Mouse (Mus musculus) heart, postnatal 36 days (tissue): ENCODE measurements around the gene Myh3. TPM values are rescaled to one million over a fixed set of nuclear protein-coding genes. Genes with fewer than 3 reads are reported as not detected.

Experiments used
- DNase-seq, 2 experiments: peaks; one replicate each; pipeline ENCODE4 v3.0.0; 2021 to 2022
- intact Hi-C: fragments of 180-260 bp; cut with DNase I; formaldehyde crosslinking; loops from one replicate; pipeline ENCODE4 v1.15.1; 2025
- total RNA-seq, 2 experiments: library from RNA; stranded (reverse); gene quantifications; 2 replicates each; pipeline ENCODE4 v1.2.3; 2021

The Myh3 gene
- not detected for total RNA-seq

- no peak for DNase-seq
- intact Hi-C loops = no loop called here
These were observed at the start of gene Myh3 for GRCm38 (mm10) chr11:67078000-67078399. Myh3 (plus strand) TSS chr11:67078300.

GRCm38 (mm10) chr11:67030904-67031602 lies 47.0 kb upstream of the Myh3 start:
- DNase-seq = no peak
- intact Hi-C loops = no loop called here

DNA sequence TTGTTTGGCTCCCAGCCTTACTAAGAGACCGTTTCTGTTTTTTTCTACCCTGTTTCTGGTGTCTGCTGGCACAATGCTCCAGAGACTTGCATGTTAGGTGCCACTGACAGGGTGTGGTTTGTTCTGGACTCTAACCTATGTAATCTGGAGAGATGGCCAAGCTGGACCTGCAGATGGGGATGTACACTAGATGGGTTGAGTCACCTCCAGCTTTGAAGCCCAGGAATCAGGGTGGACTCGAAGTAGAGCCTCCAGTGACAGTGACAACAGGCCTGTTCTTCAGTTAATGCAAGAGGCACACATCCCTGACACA lies 46.5 kb upstream of the Myh3 start:
- intact Hi-C loops = no loop called here

DNA sequence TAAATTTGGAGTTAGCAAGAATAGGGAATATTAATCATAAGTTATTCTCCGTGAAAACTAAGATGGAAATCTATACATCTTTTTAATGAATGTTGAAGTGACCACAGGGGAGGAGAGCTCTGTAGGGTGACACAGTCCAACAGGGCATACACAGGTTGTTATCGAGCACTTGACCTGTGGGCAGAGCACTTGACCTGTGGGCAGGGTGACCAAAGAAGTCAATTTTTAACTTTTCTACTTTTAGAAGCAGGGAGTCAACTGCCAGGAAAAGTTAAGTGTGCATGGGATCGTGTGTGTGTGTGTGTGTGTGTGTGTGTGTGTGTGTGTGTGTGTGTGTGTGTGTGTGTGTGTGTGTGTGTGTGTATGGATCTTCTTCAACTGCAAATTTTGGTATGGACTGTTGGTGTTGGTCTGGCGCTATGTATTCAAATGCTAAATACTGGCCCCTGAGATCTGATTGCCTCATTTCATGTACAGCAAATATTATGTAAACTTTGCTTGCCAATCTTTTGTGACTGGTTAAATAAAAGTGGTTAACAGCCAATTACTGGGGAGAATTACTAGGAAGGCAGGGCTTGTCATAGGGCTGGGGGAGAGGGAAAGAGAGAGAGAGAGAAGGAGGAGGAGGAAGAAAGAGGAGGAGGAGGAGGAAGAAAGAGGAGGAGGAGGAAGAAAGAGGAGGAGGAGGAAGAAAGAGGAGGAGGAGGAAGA lies 43.2 kb upstream of the Myh3 start:
- no peak for DNase-seq
- intact Hi-C loops = no loop called here

More for the DNA sequence above, 46.5 kb upstream of the Myh3 start:
- no peak for DNase-seq

GRCm38 (mm10) chr11:67036229-67036628 lies 41.9 kb upstream of the Myh3 start:
- intact Hi-C loops = no loop called here
- no peak for DNase-seq

- no peak for DNase-seq
- intact Hi-C loops = no loop called here
These were observed 41.2 kb upstream of the Myh3 start for GRCm38 (mm10) chr11:67036892-67037291.

DNA sequence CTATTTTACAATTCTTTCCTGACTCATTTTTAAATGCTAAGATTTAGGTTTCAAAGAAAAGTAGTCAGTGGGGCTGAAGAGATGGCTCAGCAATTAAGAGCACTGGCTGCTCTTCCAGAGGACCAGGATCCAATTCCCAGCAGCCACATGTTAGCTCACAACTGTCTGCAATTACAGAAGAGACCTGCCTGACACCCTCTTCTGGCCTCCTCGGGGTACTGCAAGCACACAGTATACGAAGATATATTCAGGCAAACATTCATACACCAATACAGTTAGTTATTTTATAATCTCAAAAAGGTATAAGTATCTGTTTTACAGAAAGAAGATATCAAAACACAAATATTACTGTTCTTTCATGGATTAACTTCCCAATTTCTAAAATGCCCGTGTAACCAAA lies 38.3 kb upstream of the Myh3 start:
- DNase-seq = no peak
- intact Hi-C loops = no loop called here

GRCm38 (mm10) chr11:67040483-67040882 lies 37.6 kb upstream of the Myh3 start:
- intact Hi-C loops = no loop called here
- DNase-seq = no peak

- intact Hi-C loops = no loop called here
These were observed 35.1 kb upstream of the Myh3 start for GRCm38 (mm10) chr11:67043007-67043406.

DNA sequence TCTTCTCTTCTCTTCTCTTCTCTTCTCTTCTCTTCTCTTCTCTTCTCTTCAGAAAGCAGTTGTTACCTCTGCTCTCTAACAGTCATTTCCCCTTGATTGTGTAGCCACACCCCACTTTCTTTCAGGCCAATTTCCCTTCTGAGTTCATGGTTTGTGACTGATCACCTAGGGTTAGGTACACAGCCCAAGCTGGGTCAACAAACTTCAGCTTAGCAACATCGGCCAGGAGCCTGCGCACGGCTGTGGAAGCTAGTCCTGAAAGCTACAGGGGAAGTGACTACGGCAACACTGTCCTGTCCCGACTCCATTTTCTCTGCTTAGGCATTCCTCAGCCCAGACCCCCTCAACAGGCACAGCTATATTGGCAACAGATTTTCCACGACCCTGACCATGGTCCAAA lies 33.1 kb upstream of the Myh3 start:
- intact Hi-C loops = no loop called here
- DNase-seq = no peak

More at GRCm38 (mm10) chr11:67043007-67043406, 35.1 kb upstream of the Myh3 start:
- DNase-seq = no peak

- no peak for DNase-seq
- intact Hi-C loops = no loop called here
These were observed 30.9 kb upstream of the Myh3 start for GRCm38 (mm10) chr11:67047199-67047598.

- intact Hi-C loops = no loop called here
- DNase-seq = no peak
These were observed 29.6 kb upstream of the Myh3 start for GRCm38 (mm10) chr11:67048496-67048895.

DNA sequence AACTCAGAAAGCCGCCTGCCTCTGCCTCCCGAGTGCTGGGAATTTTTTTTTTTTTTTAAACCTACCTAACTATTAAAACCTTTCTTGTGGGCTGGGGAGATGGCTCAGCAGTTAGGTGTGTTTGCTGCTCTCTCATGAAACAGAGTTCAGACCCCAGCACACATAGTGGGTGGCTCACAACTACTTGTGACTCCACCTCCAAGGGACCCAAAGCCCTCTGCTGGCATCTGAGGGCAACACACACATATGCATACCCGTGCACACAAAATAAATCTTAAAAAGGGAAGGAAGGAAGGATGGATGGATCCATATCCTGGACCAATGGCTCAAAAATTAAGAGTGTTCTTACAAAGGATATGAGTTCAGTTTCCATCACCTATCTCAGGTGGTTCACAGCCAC lies 28.8 kb upstream of the Myh3 start:
- no peak for DNase-seq
- intact Hi-C loops = no loop called here

GRCm38 (mm10) chr11:67051676-67052320 lies 26.3 kb upstream of the Myh3 start:
- DNase-seq = no peak
- intact Hi-C loops = loop anchor here (2.0 kb wide), 1 partner anchor 27 kb away; the partner anchor contains the start of gene Tmem220

- intact Hi-C loops = loop anchor here (2.0 kb wide), 1 partner anchor 28 kb away; the partner anchor contains the start of gene Tmem220
These were observed 25.7 kb upstream of the Myh3 start, which contains the start of the genes Adprm and Sco1 for GRCm38 (mm10) chr11:67052321-67052952. Adprm (minus strand) TSS chr11:67052594. Sco1 (plus strand) TSS chr11:67052670.

DNA sequence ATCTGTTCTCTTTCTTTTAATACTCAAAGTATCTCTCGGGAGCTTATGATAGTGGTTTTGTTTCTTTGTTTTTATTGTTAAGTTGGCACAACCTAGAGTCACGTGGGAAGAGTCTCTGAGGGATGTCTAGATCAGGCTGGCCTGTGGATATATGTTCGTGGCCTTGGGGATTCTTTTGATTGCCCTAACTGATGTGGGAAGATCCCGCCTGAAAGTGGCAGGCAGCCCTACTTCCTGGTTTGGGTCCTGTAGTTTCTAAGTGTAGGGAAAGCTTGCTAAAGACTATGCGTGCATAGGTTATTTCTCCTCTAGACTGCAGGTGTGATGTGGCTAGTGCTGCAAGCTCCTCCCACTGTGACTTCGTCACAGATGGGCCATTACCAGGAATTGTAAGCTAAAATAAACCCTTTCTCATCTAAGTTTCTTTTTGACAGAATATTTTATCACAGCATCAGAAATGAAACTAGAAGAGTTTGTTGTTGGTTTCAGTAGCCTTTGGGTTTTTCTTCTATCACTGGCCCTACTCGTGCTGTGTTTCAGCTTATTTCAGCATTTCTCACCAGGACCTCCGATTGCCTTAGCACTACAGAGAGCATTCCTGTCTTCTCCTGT lies 23.2 kb upstream of the Myh3 start:
- no peak for DNase-seq
- intact Hi-C loops = no loop called here

More at GRCm38 (mm10) chr11:67052321-67052952, 25.7 kb upstream of the Myh3 start, which contains the start of the genes Adprm and Sco1:
- peak; percentile 87 to 90 for DNase-seq

GRCm38 (mm10) chr11:67061311-67061710 lies 16.8 kb upstream of the Myh3 start:
- intact Hi-C loops = no loop called here
- no peak for DNase-seq

DNA sequence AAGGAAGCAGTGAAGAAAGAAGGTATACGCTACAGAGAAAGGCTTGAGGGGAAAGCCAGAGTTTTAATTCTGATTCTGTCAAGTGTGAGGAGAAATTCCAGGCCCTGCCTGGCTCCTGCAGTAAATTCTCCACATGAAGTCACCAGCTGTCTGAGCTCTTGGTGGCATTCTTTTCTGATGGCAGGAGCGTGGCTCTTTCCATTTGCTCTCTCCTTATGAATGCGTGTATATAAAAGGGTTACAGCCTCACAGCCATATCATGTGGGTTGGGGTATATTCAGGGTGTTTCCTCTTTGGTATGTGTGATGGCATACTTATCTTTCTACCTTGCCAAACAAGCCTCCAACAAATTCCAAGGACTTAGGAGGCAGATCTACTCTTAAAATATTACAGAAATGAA lies 15.4 kb upstream of the Myh3 start:
- intact Hi-C loops = no loop called here
- DNase-seq = no peak

- no peak for DNase-seq
- intact Hi-C loops = no loop called here
These were observed 10.4 kb upstream of the Myh3 start for GRCm38 (mm10) chr11:67067741-67068140.

GRCm38 (mm10) chr11:67072615-67073130 lies 5.4 kb upstream of the Myh3 start:
- intact Hi-C loops = no loop called here
- no peak for DNase-seq
